Comparison of ENCODE assay signal across 7 mouse cellular contexts in the genomic region with DNA sequence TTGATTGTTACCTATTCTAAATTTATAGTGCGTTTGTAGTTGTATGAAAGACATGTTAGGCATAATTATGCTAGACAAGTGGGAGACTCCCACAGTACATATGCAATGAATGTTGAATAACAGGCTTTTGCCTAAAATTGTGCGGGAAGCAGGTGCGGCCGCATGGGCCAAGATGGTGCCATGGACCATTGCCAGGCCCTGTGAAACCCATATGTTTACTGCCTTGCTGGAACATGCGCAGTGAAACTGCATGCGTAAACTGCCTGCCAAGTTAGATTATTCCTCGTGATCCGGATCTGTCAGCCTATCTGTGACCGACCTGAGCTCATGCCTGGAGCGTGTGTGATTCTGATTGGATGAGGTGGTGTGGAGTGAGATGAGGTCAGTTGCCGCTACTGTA. TPM values are rescaled to one million over a fixed set of nuclear protein-coding genes. Genes with fewer than 3 reads are reported as not detected.
DNase-seq lines count a peak whose midpoint lies in the region; ATAC-seq lines count a peak whose summit lies in the region.
"Not testable (repeated sequence)": the region's sequence is repeated elsewhere in the genome, so short reads cannot be mapped to it uniquely, and the experiment has no call there.

No protein-coding gene starts in this region.

- peak; percentile 89 for DNase-seq in brain, adult 2 months (ENCODE audit: low read depth, low spot score)
- DNase-seq in cerebellum, adult 18-20 months, result peak; percentile 53 to 65
- peak; percentile 79 to 87 for DNase-seq in cerebellum, postnatal 14 days
- peak; percentile 39 to 72 for DNase-seq in layer of hippocampus, adult 18-20 months (ENCODE audit: low spot score in 2 of 2)
- DNase-seq in layer of hippocampus, postnatal 14 days (ENCODE audit: low spot score in 2 of 2), result peak; percentile 22 to 50
- DNase-seq in right cerebral cortex, postnatal 10 days (ENCODE audit: low spot score in 2 of 2), result peak; percentile 43 to 66

- not testable (repeated sequence) for H3K27me3 ChIP-seq in forebrain, embryonic 16.5 days (replicated peaks; ENCODE audit: control insufficient read depth, insufficient read depth, low read length)

- not testable (repeated sequence) for H3K9ac ChIP-seq in forebrain, embryonic 16.5 days (replicated peaks; ENCODE audit: low read depth, low read length)

- ATAC-seq in forebrain, embryonic 16.5 days, result peak; percentile 91

- 61% methylated on average over 11 of the region's 11 CpGs for whole genome bisulfite sequencing in forebrain, embryonic 16.5 days

- not testable (repeated sequence) for H3K9me3 ChIP-seq in forebrain, embryonic 16.5 days (ENCODE audit: control insufficient read depth, low read length)

- not testable (repeated sequence) for H3K27ac ChIP-seq in forebrain, embryonic 16.5 days (ENCODE audit: low read length)

- H3K36me3 ChIP-seq in forebrain, embryonic 16.5 days (ENCODE audit: control insufficient read depth, insufficient read depth), result not testable (repeated sequence)

- H3K4me3 ChIP-seq in forebrain, embryonic 16.5 days (replicated peaks; ENCODE audit: low read length), result not testable (repeated sequence)

- not testable (repeated sequence) for H3K4me2 ChIP-seq in forebrain, embryonic 16.5 days (ENCODE audit: low read length)

- not testable (repeated sequence) for H3K4me1 ChIP-seq in forebrain, embryonic 16.5 days (replicated peaks; ENCODE audit: control insufficient read depth, insufficient read depth, low read length)

RNA-seq across cellular contexts. Expression of a gene that starts 26.0 kb away (rescaled TPM):
- polyA plus RNA-seq in forebrain, embryonic 16.5 days (2015; fragmentation: Nextera tagmentation; extraction: Ambion mirVana), result 80.7 and 92.3 TPM in 2 replicates
- total RNA-seq in layer of hippocampus, adult 18-20 months (2021), result 10 to 100 TPM; 67.7 to 68.4 TPM
- 10 to 100 TPM; 64.7 to 73.1 TPM for total RNA-seq in layer of hippocampus, postnatal 14 days (2021)

Comparison
In these comparisons a context has a peak if more than half of its experiments do, and no peak if none do; other contexts are left out.
1. DNase-seq: peak in every context shown above with its lines; median percentile 89 in brain, adult 2 months; 83 in cerebellum, postnatal 14 days; 59 in cerebellum, adult 18-20 months; 56 in layer of hippocampus, adult 18-20 months; 54 in right cerebral cortex, postnatal 10 days; 36 in layer of hippocampus, postnatal 14 days.